Mouse (Mus musculus) layer of hippocampus, adult 9-11 months (tissue): Measurements from ENCODE around the gene Nr1h4.
A peak's percentile ranks its signal among the peaks of the same experiment; 100 is the strongest.

ENCODE experiments used
- DNase-seq: peaks from one replicate; pipeline ENCODE4 v3.0.0; 2022

Gene Nr1h4

DNA sequence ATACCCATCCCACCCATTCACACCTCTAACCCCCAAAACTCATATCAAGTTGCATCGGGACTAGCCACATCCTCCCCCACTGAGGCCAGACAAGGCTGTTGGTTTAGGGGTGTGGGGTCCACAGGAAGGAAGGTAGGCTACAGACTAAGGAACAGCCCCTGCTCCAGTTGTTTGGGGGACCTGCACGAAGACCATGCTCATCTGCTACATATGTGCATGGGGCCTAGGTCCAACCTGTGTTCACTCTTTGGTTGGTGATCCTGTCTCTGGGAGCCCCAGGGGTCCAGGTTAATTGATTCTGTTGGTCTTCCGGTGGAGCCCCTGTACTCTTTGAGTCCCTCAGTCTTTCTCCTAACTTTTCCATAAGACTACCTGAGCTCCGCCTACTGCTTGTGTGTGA lies 13.0 kb downstream of the Nr1h4 start:
- no peak for DNase-seq

DNA sequence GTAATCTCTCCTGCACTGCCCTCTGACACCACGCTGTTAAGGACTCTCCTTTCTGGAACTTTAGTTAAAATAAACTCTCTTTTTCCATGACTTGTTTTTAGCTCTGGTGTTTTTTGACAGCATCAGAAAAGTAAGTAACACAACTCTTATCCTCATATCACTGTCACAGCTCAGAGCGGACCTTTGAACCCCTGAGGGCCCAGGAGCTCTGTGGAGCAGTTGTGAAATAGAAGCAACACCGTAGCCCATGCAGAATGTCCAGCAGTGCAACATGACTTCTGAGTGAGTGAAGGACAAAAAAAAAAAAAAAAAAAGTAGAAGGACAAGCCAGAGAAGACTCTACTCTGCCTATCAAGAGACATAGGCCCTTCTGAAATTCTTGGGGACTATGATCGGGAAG lies 14.2 kb downstream of the Nr1h4 start:
- no peak for DNase-seq

DNA sequence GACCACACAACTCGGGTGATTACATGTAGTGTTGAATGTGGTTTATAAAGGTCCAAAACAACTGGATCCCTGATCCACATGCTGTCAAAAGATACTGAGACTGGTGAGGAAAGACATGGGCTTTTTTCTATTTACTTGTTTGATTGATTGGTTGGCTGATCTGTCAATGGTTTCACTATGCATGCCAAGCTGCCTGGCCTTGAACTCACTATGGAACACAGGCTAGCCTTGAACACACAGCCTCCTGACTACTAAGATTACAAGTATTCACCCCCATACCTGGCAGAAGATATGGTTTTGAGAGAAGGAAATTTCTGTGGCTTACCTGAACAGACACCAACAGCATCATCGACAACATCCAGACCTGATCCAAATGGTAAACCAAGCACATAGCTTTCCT lies 15.0 kb downstream of the Nr1h4 start:
- no peak for DNase-seq

DNA sequence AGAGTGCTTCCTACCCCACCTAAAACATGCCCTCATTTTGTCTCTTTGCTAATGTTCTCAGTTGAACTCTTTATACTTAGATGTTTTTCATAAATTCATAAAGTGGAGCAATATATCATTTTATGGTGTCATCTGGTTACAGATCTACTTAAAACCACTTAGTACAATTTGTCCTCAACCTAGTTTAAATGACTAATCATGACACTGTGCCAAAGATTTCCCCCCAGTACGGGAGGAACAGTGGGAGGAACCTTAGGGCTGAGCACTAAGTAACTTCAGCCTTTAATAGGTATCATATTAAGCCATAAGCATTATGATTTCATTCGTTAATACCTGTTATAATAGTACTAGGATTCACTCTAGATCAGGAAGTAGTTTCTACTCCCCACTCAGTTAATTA lies 17.6 kb downstream of the Nr1h4 start:
- DNase-seq: no peak

DNA sequence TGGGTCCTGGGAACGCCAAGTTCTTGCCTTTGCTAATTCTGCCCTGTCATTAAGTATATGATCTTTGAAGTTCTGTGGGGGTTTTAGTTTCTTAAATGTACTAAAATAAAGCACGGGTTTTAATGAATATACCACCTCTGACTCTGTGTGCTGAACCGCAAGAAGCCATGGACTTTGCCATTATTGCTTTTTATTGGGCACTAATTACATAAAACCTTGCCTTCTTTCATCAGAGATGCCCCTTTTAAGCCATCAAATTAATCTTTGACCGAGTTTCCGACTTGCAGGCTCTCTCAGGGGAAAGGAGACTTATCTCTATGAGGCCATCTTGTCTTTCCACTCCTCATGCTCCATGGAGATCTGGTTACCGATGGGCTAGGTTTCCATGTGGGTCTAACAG lies 20.8 kb downstream of the Nr1h4 start:
- DNase-seq: no peak

DNA sequence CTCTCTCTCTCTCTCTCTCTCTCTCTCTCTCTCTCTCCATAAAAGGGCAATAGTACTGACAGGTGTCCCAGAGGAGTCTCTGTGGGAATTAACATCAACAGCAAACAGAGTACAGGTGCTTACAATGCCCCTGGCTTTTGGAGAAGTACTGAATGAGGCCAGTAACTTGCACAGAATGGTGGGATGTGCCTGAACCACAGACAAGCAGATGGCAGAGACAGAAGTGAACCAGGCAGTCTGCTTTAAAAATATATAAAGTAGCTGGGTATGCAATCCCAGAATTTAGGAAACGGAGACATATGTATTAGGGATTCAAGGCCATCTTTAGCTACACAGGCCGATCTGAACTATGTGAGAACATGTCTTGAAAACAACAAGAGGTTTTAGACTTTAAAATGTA lies 22.8 kb downstream of the Nr1h4 start:
- peak; percentile 24 for DNase-seq

DNA sequence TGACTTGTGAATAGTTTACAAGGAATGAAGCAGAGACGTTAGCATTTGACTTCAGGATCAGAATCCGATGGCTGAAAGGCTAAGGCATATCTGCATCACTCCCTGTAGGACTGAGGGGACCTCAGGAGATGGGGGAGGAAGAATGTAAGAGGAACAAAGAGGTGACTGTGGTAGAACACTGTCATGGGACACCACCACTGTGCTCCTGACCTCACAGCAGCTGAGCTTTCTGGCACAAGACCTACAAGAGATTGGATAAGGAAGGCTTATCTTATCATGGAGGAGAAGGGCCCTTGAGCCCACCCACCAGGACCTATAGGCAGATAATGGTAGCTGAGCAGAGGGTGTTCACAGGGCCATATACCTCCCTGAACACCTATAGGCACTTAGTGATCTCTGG lies 24.8 kb downstream of the Nr1h4 start:
- DNase-seq: no peak

DNA sequence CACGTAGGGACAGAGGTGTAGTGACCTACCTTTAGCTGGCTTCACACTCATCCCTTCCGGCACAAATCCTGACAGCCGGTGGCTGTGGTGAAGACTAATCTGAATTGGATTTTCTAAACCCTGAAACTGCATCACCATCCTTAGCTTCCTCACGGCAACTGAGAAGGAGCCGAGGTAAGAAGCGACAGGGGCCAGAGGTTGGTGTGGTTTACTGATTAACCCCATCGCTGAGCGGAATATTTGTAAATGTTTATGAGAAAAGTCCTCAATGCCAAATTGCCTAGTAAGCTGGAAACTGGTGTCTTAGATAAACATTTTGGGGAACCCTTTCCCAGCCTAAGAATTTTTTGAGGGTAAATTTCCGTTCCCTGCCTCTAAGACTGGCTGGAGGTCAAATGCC lies 26.9 kb downstream of the Nr1h4 start:
- DNase-seq: no peak

DNA sequence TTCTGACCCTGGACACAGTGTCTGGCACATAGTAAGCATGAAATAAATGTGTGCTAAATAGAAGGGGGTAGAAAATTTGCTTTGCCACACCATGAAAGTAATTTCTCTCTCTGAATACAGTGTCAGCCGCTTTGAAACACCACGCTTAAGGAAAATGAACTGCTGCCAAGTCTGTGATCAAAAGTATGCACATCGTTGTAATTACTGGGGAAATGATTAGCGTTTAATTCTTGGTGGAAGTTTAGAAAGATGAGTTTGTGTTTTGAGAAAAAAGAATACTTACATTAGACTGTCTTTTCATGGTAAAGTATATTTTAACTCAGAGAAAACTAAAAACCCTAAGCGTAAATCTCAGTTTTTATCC lies 27.8 kb downstream of the Nr1h4 start:
- DNase-seq: no peak

DNA sequence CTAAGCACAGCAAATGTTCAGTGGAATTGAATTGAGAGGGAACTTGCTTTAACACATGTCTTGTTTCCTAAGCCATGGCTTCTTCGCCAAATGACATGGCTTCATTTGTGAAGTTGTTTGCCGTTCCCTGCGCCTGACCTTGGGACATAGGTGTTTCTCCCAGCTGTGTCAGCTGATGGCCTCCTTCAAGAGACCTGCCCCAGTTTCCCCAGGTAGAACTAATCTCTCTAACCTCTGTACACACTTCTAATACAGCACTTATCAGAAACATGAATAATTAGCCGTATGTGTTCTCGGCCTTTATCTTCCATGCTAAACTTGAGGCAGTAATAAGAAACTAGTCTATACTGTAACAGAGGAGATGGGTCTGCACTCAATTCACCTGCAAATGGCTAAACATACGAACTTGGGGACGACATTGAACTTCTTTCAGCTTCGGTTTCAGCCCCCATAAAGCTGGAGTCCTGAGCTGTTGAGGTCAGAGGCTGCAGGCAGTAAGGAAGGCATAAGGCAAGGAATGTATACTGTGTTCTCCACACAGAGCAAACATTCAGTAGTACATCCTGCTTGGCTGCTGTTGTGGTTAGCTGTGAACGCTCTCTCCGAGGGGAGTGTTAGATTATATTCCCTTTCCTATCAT lies 28.3 kb downstream of the Nr1h4 start:
- DNase-seq: no peak

DNA sequence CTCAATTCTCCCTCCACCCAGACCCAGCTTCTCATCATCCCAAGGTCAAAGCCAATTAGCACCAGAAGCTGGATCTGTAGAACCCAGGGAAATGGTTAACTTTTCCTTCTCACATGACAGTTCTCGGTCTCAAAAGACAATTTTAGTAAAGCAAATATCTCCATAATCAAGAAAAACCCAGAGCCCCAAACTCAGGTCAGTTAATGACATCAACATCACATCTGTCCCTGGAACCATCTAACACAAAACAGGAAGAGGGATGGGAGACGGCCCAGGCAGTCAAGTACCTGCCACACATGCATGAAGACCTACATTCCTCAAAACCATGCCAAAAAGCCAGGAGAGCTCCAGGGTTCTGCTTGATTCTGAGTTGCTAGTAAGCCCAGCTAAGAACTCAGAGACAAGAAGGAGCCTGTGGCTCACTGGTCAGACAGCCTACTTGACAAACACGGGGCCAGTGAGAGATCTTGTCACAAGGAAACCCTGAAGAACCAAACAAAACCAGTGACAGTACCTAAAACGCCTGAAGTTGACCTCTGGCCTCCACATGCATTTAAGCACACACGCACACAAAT lies 30.3 kb downstream of the Nr1h4 start:
- DNase-seq: no peak

DNA sequence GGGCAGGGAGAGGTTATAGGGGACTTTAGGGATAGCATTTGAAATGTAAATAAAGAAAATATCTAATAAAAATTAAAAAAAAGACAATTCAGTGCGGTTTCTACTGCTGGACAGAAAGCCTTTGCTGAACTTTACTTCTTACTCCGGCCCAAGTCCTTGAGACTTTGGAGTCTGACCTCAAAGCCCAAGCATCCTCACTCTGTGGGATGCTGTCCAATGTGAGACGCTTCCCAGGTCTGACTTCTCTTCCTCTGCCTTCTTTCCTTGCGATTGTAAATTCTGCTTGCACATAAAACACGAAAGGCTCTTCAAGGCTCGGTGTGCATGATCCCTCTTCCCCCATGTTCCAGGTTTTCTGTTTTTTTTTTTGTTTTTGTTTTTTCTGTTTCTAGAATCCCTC lies 31.5 kb downstream of the Nr1h4 start:
- no peak for DNase-seq

DNA sequence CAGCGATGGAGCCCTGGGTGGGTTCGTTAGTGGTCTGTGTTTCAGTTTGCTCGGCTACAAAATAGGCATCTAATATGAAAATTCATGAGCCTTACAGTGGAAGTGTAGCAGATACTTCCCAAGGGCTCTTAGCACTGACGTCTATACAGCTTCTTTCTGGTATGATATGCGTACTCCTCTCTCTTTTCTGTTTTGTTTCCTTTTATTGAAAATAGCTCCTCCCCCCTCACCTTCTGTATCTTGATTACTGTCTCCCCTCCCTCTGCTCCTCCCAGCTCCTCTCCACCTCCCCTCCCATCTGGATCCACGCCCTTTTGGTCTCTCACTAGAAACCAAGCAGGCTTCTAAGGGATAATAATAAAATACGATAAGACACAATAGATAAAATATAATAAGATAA lies 37.8 kb downstream of the Nr1h4 start:
- no peak for DNase-seq

DNA sequence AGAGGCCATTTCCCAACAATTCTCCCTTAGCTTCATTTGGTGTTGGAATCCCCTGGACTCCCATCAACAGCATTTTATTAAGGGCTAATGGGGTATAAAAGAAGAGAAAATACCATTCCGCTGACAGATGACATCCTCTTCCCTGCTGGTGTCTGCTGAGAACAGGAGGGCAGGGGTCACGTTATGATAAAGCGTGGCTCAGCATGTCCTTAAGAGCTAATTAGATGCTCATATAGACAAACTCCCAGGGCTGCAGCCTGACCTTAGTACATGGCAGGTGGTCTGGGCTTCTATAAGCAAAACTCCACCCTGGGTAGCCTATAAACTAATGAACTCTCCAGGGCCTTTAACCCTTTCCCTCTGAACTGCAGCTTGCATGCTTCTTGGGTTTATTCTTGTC lies 42.1 kb downstream of the Nr1h4 start:
- no peak for DNase-seq

DNA sequence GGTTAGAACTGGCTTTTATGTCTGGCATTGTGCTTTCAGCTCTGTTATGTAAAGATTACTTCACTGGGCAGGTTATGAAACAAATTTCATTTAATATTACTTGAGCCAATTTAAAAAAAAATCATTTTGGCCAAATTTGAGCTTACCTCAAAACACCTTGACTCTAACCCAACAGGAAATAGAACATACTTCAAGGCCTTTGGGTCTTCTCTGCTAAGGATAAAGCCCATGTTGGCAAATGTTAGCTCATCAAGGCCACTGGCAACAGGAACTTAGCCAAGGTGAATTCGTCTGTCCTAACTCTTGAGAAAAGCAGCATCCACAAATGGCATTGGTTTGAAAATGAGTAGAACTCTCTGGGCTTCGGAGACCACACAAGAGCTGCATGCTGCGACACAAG lies 43.1 kb downstream of the Nr1h4 start:
- DNase-seq: no peak

DNA sequence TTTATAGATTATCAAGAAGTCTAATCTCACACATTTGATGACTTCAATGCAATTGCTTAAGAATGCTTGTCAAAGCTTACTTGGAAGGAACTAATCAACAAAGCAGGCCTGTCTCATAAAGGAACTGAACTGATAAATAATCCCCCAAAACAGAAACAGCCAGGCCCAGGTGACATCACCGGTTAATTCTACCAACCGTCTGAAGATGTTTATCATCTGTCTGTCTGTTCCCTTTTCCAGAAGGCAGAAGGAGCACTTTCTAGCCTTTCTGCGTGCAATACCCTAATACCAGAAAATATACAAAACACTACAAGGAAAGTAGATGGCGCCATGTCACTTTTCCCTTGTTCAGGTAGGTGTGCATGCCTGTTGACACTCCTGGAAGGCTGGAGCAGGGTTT lies 43.9 kb downstream of the Nr1h4 start:
- no peak for DNase-seq

DNA sequence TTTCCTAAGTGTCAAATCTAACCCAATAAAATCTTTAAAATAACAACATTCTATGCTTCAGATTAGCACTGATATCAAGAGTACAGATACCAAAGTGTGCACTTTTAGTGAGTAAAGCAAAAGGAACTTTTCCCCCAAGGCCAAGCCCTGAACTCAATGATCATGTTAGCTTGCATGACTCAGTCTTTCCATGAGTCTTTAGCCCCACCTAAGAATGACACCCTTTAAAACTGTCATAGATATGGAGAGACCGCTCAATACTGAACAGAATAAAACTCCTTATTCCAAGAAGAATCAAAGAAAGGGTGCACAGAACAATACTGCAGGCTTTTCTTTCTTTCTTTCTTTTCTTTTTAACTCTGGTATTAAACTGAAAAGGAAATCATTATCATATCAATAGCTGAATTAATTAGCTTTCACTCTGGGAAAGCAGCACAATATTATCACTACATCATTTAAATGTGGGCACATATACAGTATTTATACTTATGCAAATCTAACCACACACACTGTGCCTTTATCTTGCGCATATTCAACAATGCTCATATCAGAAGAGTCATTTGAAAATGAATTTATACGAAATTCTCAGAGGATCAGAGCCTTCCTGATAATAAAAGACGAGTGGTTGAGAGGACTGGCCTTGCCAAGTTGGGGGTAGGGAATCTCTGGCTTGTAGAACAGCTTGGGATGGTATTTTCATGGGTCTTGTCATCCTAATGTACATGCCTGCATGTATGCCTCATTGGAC lies 46.2 kb downstream of the Nr1h4 start:
- DNase-seq: no peak

DNA sequence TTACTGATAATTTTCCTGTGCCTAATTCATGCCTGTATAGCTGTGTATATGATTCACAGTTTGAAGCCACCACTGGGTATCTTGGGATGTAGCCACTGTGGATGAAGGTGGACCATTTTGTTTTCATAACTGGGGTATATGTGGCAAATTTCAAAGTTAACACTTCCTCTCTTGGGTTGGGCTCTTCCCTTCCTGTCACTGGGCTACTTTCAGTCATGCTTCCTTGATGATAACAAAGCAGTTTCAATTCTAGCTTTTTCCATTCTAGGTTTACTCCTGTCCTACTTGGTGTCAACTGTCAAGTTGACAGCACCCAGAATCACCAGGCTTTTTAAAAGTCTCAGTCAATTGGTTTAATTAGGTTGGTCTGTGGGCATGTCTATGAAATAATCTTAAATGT lies 48.5 kb downstream of the Nr1h4 start:
- no peak for DNase-seq

DNA sequence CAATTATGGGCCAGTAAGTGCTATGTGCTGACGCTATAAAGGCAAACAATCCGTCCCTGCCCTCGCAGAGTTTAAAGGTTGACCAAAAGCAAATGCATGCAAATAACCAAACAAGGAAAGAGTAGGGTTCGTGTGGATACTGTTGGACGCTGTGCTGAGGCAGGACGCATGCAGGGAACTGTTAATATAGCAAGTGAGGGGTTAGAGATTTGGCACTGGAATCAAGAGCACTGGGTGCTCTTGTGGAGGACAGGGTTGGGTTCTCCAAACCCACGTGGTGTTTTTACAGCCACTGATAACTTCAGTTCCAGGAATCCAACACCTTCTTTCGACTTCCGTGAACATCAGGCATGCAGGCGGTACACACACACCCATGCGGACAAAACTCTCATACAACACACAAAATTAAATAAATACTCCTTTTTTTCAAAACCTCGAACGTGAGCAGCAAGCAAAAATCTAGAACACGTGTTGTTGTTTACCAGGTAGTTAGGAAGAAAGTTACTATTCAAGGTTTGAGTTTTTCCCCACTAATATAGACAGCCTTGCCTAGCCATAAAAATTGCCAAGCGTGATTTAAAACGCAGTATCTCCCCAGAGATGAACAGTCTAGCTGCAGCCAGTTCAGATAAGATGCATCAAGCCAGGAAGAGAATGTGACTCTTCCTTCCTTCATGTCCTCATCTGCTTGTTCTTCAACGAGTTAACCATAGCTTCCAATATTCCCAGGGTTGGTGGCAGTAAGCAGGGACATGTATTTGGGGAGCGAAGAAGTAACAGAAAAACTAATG lies 49.4 kb downstream of the Nr1h4 start:
- DNase-seq: no peak

DNA sequence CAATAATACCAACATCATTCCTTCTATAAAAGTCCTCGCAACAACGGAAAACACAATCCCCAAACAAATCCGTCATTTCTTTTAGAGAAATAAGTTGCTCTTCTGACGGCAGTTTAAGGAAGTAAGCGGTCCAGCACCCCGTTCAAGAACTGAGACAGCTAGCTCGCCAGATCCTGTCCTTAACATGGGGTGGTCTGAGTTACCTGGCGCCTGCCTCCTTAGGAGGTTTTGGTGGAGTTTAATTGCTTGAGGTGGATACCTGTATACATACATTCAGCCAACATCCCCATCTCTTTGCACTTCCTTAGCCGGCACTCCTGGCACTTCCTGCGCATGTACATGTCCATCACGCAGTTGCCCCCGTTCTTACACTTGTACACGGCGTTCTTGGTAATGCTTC lies 50.3 kb downstream of the Nr1h4 start:
- no peak for DNase-seq

DNA sequence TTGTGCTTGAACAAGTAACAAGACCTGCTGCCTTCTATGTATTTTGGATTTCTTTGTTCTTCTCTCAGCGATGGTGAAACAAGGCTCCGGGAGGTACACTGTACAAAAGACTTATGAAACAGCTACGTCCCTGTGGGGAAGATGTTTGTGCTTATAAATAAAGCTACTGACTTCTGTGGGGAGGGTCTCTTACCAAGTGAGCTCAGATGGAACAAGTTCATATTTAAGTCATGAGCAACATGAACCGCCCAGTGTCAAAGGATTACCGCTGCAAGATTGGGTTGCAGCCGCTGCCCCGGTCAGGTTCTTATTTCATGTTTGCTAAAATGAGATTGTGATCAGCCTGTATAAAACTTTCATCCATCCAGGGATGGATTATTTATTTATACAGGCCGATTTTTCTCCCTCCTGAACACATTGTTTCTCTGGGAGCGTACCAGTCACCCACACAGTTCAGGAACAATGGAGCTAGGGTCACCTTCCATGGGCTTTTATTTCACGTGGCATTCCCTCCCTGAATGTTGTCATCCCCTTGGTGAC lies 51.2 kb downstream of the Nr1h4 start:
- no peak for DNase-seq

DNA sequence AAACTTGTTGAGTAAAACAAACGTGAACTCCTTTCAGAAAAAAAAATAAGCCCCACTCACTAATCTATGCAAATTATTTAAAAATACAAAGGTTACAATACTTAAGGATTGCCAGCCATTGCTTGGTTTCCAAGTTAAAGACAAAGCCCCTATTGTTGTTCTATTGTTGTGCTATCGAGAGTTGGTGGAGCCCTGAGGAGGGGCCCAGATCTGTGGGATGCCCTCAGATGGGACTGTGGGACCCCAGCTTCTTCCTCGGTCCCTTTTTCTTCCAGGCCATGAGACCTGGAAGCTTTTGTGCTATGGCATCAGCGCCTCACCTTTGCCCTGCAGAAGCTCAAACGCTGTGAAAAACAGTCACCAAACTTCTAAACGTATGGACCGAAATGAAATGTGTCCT lies 51.7 kb downstream of the Nr1h4 start:
- DNase-seq: no peak

DNA sequence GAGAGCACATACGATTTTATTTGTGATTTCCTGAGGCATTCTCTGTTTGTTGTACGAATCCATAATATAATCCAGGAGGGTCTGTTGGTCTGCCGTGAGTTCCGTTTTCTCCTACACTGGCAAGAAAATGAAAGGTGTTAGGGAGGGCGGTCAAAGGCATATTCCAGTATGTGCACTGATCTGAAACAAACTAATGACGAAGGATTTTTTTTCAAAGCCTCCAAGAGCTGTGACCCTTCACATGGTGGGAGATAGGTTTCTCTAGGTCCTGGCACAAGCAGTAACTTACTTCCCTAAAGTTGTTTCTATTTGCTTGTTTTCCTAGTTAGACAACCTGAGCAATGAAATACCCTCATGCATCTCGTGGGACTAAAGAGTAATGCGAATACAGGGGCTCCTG lies 54.6 kb downstream of the Nr1h4 start:
- DNase-seq: no peak
